Mouse (Mus musculus) megakaryocyte, embryonic 14.5 days (primary cell): ENCODE data around the gene Accsl. TPM values are rescaled to one million over a fixed set of nuclear protein-coding genes. Genes with fewer than 3 reads are reported as not detected.

Experiments used
- H3K27me3 ChIP-seq: replicated peaks from 2 replicates; pipeline ENCODE3; 2012; ENCODE audit warnings: inconsistent platforms
- H3K36me3 ChIP-seq: replicated peaks from 2 replicates; pipeline ENCODE3; 2012; ENCODE audit warnings: low read length, inconsistent platforms, mixed read lengths
- H3K4me1 ChIP-seq: 2 replicates; pipeline ENCODE4 v1.6.1; 2012; ENCODE audit warnings: inconsistent platforms
- H3K4me3 ChIP-seq: replicated peaks from 2 replicates; pipeline ENCODE3; 2012; ENCODE audit warnings: moderate library complexity, mild to moderate bottlenecking, inconsistent platforms
- H3K9me3 ChIP-seq: 2 replicates; pipeline ENCODE4 v1.6.1; 2012; ENCODE audit warnings: inconsistent platforms
- FLI1 ChIP-seq: IDR thresholded peaks from 2 replicates; pipeline ENCODE4 v1.6.1; 2012; ENCODE audit warnings: low read length, inconsistent platforms, mixed read lengths
- GATA1 ChIP-seq: IDR thresholded peaks from 3 replicates; pipeline ENCODE4 v1.6.1; 2012; ENCODE audit warnings: mixed read lengths, low read length, inconsistent platforms, borderline replicate concordance
- polyA plus RNA-seq: library from polyadenylated mRNA; stranded (reverse); fragments of >175 nt; gene quantifications from 2 replicates; pipeline ENCODE4 v1.2.3, GENCODE M21; 2012; ENCODE audit warnings: low replicate concordance; ENCODE audit not compliant: insufficient read depth

Gene Accsl
- polyA plus RNA-seq, 1 experiment, result not detected

GRCm38 (mm10) chr2:93880450-93880849, 11.5 kb upstream of the Accsl start:
- H3K36me3 ChIP-seq, result no peaks in the 10 kb centered on the region
- H3K4me1 ChIP-seq, result peaks cover 57% of the 10 kb centered on the region
- TF ChIP-seq GATA1 (no peak), FLI1 (no peak)
- H3K27me3 ChIP-seq, result peaks cover 34% of the 10 kb centered on the region
- H3K4me3 ChIP-seq, result no peak overlapping the region
- H3K9me3 ChIP-seq, result no peaks in the 10 kb centered on the region

- H3K4me3 ChIP-seq, result no peak overlapping the region
- H3K9me3 ChIP-seq, result no peaks in the 10 kb centered on the region
- TF ChIP-seq GATA1 (no peak), FLI1 (no peak)
- no peaks in the 10 kb centered on the region for H3K36me3 ChIP-seq
- H3K27me3 ChIP-seq, result peaks cover 53% of the 10 kb centered on the region
- H3K4me1 ChIP-seq, result peaks cover 68% of the 10 kb centered on the region
Measured at GRCm38 (mm10) chr2:93877005-93877404, 8.0 kb upstream of the Accsl start.

GRCm38 (mm10) chr2:93874606-93875005, 5.6 kb upstream of the Accsl start:
- no peak for TF ChIP-seq FLI1
- no peak for TF ChIP-seq GATA1
- no peak overlapping the region for H3K4me3 ChIP-seq
- H3K4me1 ChIP-seq, result peaks cover 53% of the 10 kb centered on the region
- no peaks in the 10 kb centered on the region for H3K36me3 ChIP-seq
- H3K9me3 ChIP-seq, result no peaks in the 10 kb centered on the region
- peaks cover 50% of the 10 kb centered on the region for H3K27me3 ChIP-seq

GRCm38 (mm10) chr2:93874227-93874514, 5.2 kb upstream of the Accsl start:
- TF ChIP-seq FLI1, result no peak
- TF ChIP-seq GATA1, result no peak
- Histone ChIP-seq H3K4me1 (peaks cover 53% of the 10 kb centered on the region), H3K27me3 (peaks cover 51% of the 10 kb centered on the region), H3K9me3 (no peaks in the 10 kb centered on the region), H3K36me3 (no peaks in the 10 kb centered on the region), H3K4me3 (no peak overlapping the region)

- Histone ChIP-seq H3K4me3 (peak overlapping the region; percentile 69), H3K36me3 (no peaks in the 10 kb centered on the region), H3K9me3 (no peaks in the 10 kb centered on the region), H3K27me3 (peaks cover 56% of the 10 kb centered on the region), H3K4me1 (peaks cover 49% of the 10 kb centered on the region)
- TF ChIP-seq FLI1 (no peak), GATA1 (no peak)
Measured at GRCm38 (mm10) chr2:93873449-93874226, 4.7 kb upstream of the Accsl start.

- no peak overlapping the region for H3K4me3 ChIP-seq
- peaks cover 4% of the 10 kb centered on the region; the same call in 1 of the 2 replicates for H3K9me3 ChIP-seq
- peaks cover 41% of the 10 kb centered on the region for H3K4me1 ChIP-seq
- H3K27me3 ChIP-seq, result peaks cover 62% of the 10 kb centered on the region
- TF ChIP-seq GATA1, result no peak
- no peak for TF ChIP-seq FLI1
- no peaks in the 10 kb centered on the region for H3K36me3 ChIP-seq
Measured at GRCm38 (mm10) chr2:93872257-93872656, 3.3 kb upstream of the Accsl start.

GRCm38 (mm10) chr2:93871411-93871925, 2.5 kb upstream of the Accsl start:
- no peak overlapping the region for H3K4me3 ChIP-seq
- TF ChIP-seq GATA1 (no peak), FLI1 (no peak)
- H3K27me3 ChIP-seq, result peaks cover 66% of the 10 kb centered on the region
- no peaks in the 10 kb centered on the region for H3K36me3 ChIP-seq
- peaks cover 41% of the 10 kb centered on the region for H3K4me1 ChIP-seq
- peaks cover 4% of the 10 kb centered on the region; the same call in 1 of the 2 replicates for H3K9me3 ChIP-seq

- Histone ChIP-seq H3K4me1 (peaks cover 37% of the 10 kb centered on the region), H3K36me3 (no peaks in the 10 kb centered on the region), H3K27me3 (peaks cover 67% of the 10 kb centered on the region), H3K4me3 (no peak overlapping the region), H3K9me3 (peaks cover 4% of the 10 kb centered on the region; the same call in 1 of the 2 replicates)
- TF ChIP-seq GATA1 (no peak), FLI1 (no peak)
Measured at GRCm38 (mm10) chr2:93870842-93871241, 1.9 kb upstream of the Accsl start.

GRCm38 (mm10) chr2:93868566-93868965, 391 bp downstream of the Accsl start:
- Histone ChIP-seq H3K27me3 (peaks cover 72% of the 10 kb centered on the region), H3K4me1 (peaks cover 16% of the 10 kb centered on the region), H3K4me3 (no peak overlapping the region), H3K36me3 (no peaks in the 10 kb centered on the region), H3K9me3 (peaks cover 4% of the 10 kb centered on the region; the same call in 1 of the 2 replicates)
- TF ChIP-seq FLI1 (no peak), GATA1 (no peak)

GRCm38 (mm10) chr2:93863229-93863628, 5.7 kb downstream of the Accsl start:
- Histone ChIP-seq H3K9me3 (peaks cover under 1% of the 10 kb centered on the region; the same call in 1 of the 2 replicates), H3K4me3 (no peak overlapping the region), H3K4me1 (peaks cover 4% of the 10 kb centered on the region; the same call in 1 of the 2 replicates), H3K36me3 (no peaks in the 10 kb centered on the region), H3K27me3 (peaks cover 96% of the 10 kb centered on the region)
- TF ChIP-seq GATA1 (no peak), FLI1 (no peak)

GRCm38 (mm10) chr2:93858845-93859244, 10.1 kb downstream of the Accsl start:
- H3K36me3 ChIP-seq, result no peaks in the 10 kb centered on the region

More at GRCm38 (mm10) chr2:93858845-93859244, 10.1 kb downstream of the Accsl start:
- no peak for TF ChIP-seq FLI1
- TF ChIP-seq GATA1, result no peak
- peaks cover 4% of the 10 kb centered on the region; the same call in 1 of the 2 replicates for H3K4me1 ChIP-seq
- H3K4me3 ChIP-seq, result no peak overlapping the region
- peaks cover 89% of the 10 kb centered on the region for H3K27me3 ChIP-seq
- no peaks in the 10 kb centered on the region for H3K9me3 ChIP-seq
